Mouse (Mus musculus) heart, postnatal 36 days (tissue): Measurements from ENCODE around the gene Ybey. TPM values are rescaled to one million over a fixed set of nuclear protein-coding genes. Genes with fewer than 3 reads are reported as not detected.

Source experiments
- DNase-seq, 2 experiments: peaks; one replicate each; pipeline ENCODE4 v3.0.0; 2021 to 2022
- intact Hi-C: fragments of 180-260 bp; cut with DNase I; formaldehyde crosslinking; loops from one replicate; pipeline ENCODE4 v1.15.1; 2025
- total RNA-seq, 2 experiments: library from RNA; stranded (reverse); gene quantifications; 2 replicates each; pipeline ENCODE4 v1.2.3; 2021

Ybey gene
- total RNA-seq, result 1 to 10 TPM; 2.9 to 4.0 TPM

- peak; percentile 86 to 91 for DNase-seq
- intact Hi-C loops, result loop anchor here (2.0 to 5.0 kb wide), 2 partner anchors 26 to 264 kb away; partner anchors contain the start of gene Pcnt
Observed at GRCm38 (mm10) chr10:76468203-76469162, at the start of gene Ybey, which contains the start of gene Mcm3ap. TSS of gene Ybey (minus strand) at chr10:76469114. TSS of gene Mcm3ap (plus strand) at chr10:76468927.

- peak; percentile 66 to 83 for DNase-seq
- intact Hi-C loops, result no loop called here
Observed at GRCm38 (mm10) chr10:76512965-76513583, 44.2 kb upstream of the Ybey start.

GRCm38 (mm10) chr10:76505865-76506264, 37.0 kb upstream of the Ybey start:
- intact Hi-C loops, result no loop called here
- DNase-seq, result no peak

GRCm38 (mm10) chr10:76504271-76504943, 35.5 kb upstream of the Ybey start:
- intact Hi-C loops, result no loop called here
- no peak for DNase-seq

GRCm38 (mm10) chr10:76497522-76497921, 28.6 kb upstream of the Ybey start:
- no peak for DNase-seq
- intact Hi-C loops, result no loop called here

GRCm38 (mm10) chr10:76496366-76496765, 27.5 kb upstream of the Ybey start:
- DNase-seq, result no peak
- intact Hi-C loops, result no loop called here

- no peak for DNase-seq
Observed at GRCm38 (mm10) chr10:76495501-76495900, 26.6 kb upstream of the Ybey start.

GRCm38 (mm10) chr10:76493527-76493926, 24.6 kb upstream of the Ybey start:
- DNase-seq, result no peak
- intact Hi-C loops, result no loop called here

More at GRCm38 (mm10) chr10:76495501-76495900, 26.6 kb upstream of the Ybey start:
- intact Hi-C loops, result no loop called here

GRCm38 (mm10) chr10:76489205-76489604, 20.3 kb upstream of the Ybey start:
- no peak for DNase-seq
- intact Hi-C loops, result no loop called here

GRCm38 (mm10) chr10:76488265-76488664, 19.4 kb upstream of the Ybey start:
- intact Hi-C loops, result no loop called here

GRCm38 (mm10) chr10:76486302-76486701, 17.4 kb upstream of the Ybey start:
- intact Hi-C loops, result no loop called here
- DNase-seq, result no peak

More at GRCm38 (mm10) chr10:76488265-76488664, 19.4 kb upstream of the Ybey start:
- no peak for DNase-seq

- intact Hi-C loops, result no loop called here
- no peak for DNase-seq
Observed at GRCm38 (mm10) chr10:76481480-76481879, 12.6 kb upstream of the Ybey start.

- no peak for DNase-seq
- intact Hi-C loops, result no loop called here
Observed at GRCm38 (mm10) chr10:76480851-76481250, 11.9 kb upstream of the Ybey start.

- no peak for DNase-seq
- intact Hi-C loops, result no loop called here
Observed at GRCm38 (mm10) chr10:76473759-76474158, 4.8 kb upstream of the Ybey start.

- no peak for DNase-seq
- intact Hi-C loops, result no loop called here
Observed at GRCm38 (mm10) chr10:76462721-76463120, 6.2 kb downstream of the Ybey start.

GRCm38 (mm10) chr10:76462312-76462711, 6.6 kb downstream of the Ybey start:
- DNase-seq, result no peak
- intact Hi-C loops, result no loop called here

- DNase-seq, result no peak
- intact Hi-C loops, result no loop called here
Observed at GRCm38 (mm10) chr10:76461255-76461654, 7.7 kb downstream of the Ybey start.

GRCm38 (mm10) chr10:76455289-76455688, 13.6 kb downstream of the Ybey start:
- DNase-seq, result peak; percentile 18 to 56
- intact Hi-C loops, result loop anchor here (1.0 kb wide), 1 partner anchor 280 kb away; no protein-coding TSS in a partner anchor

- no peak for DNase-seq
- intact Hi-C loops, result loop anchor here (5.0 kb wide), 1 partner anchor 173 kb away; the partner anchor contains the start of gene Col6a2
Observed at GRCm38 (mm10) chr10:76448851-76449250, 20.1 kb downstream of the Ybey start, which contains the start of gene 2610028H24Rik. TSS of gene 2610028H24Rik (plus strand) at chr10:76449081.

- peak; percentile 56 for DNase-seq
- intact Hi-C loops, result loop anchor here (5.0 kb wide), 1 partner anchor 175 kb away; the partner anchor contains the start of gene Col6a2
Observed at GRCm38 (mm10) chr10:76447406-76448229, 21.3 kb downstream of the Ybey start.
